Mouse (Mus musculus): ENCODE results near the gene Cd79b. TPM values are rescaled to one million over a fixed set of nuclear protein-coding genes. Genes with fewer than 3 reads are reported as not detected.

The Cd79b gene
- polyA plus RNA-seq (2015; fragmentation: Nextera tagmentation; extraction: Ambion mirVana): 7.7 and 9.9 TPM in 2 replicates

GRCm38 (mm10) chr11:106314333-106314812 lies at the start of gene Cd79b:
Gene Cd79b (minus strand): TSS chr11:106314762.
- peaks cover 15% of the 10 kb centered on the region for H3K4me1 ChIP-seq (replicated peaks)
- no peak within 1 kb of the TSS for H3K9ac ChIP-seq
- peak within 1 kb of the TSS; percentile 28 for H3K4me3 ChIP-seq (replicated peaks)
- WGBS (ENCODE audit: insufficient replicate concordance): 32% methylated on average over 9 of the region's 9 CpGs
- no peaks in the 10 kb centered on the region for H3K27me3 ChIP-seq
- peak within 1 kb of the TSS; percentile 20; the same call in 1 of the 2 replicates for H3K4me2 ChIP-seq
- H3K9me3 ChIP-seq (replicated peaks): no peaks in the 10 kb centered on the region
- H3K36me3 ChIP-seq (replicated peaks): no peaks in the 10 kb centered on the region
- ATAC-seq (ENCODE audit: insufficient read depth): no peak
- no peak within 1 kb of the TSS for H3K27ac ChIP-seq (replicated peaks)

- Histone ChIP-seq H3K4me3 (replicated peaks) (no peak overlapping the region), H3K4me2 (no peak overlapping the region), H3K9me3 (replicated peaks) (no peaks in the 10 kb centered on the region), H3K4me1 (replicated peaks) (peaks cover 2% of the 10 kb centered on the region; the same call in 1 of the 2 replicates), H3K27me3 (no peaks in the 10 kb centered on the region), H3K36me3 (replicated peaks) (no peaks in the 10 kb centered on the region), H3K27ac (replicated peaks) (no peak overlapping the region), H3K9ac (no peak overlapping the region)
- no peak for ATAC-seq (ENCODE audit: insufficient read depth)
- WGBS (ENCODE audit: insufficient replicate concordance): 17% methylated on average over 5 of the region's 5 CpGs
These were observed 44.8 kb upstream of the Cd79b start for GRCm38 (mm10) chr11:106359350-106359749.

DNA sequence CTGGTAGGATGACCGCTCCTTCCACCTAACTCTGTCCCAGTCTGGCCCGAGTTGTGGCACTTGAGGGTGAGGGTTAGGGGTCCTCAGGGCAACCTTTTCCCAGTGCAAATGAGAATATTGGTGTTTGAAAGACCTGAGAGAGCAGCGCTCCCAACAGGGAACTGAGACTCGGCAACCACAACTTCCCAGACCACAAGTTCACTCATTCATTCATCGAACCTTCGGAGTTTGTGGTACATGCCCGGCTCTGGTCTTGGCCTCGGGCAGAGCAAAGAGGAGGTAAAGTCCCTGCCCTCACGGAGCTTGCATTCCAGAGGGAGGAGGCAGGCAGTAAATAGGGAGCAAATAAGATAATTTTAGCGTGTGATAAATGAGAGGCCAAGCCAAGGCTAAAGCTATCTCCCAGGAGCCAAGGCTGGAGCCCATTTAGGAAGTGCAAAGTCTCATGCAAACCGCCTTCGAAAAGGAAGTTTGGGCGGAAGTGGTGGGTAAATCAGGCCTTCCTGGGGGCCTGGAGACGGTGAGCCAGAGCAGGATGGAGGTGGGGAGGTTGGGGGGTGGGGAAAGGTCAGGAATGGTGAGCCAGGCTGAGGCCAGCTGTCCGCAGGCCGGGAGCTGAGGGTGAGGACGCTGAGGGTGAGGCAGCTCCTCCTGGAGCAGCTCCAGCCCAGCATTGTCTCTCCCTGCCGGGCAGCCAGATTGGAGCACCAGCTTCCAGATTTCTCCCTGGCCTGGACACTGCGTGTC lies 41.0 kb upstream of the Cd79b start:
- H3K36me3 ChIP-seq (replicated peaks): no peaks in the 10 kb centered on the region
- WGBS (ENCODE audit: insufficient replicate concordance): 20% methylated on average over 19 of the region's 19 CpGs
- ATAC-seq (ENCODE audit: insufficient read depth): no peak
- H3K4me2 ChIP-seq: no peak overlapping the region
- no peak overlapping the region for H3K4me3 ChIP-seq (replicated peaks)
- H3K4me1 ChIP-seq (replicated peaks): peaks cover 2% of the 10 kb centered on the region; the same call in 1 of the 2 replicates
- no peak overlapping the region for H3K9ac ChIP-seq
- no peak overlapping the region for H3K27ac ChIP-seq (replicated peaks)
- no peaks in the 10 kb centered on the region for H3K9me3 ChIP-seq (replicated peaks)
- no peaks in the 10 kb centered on the region for H3K27me3 ChIP-seq

DNA sequence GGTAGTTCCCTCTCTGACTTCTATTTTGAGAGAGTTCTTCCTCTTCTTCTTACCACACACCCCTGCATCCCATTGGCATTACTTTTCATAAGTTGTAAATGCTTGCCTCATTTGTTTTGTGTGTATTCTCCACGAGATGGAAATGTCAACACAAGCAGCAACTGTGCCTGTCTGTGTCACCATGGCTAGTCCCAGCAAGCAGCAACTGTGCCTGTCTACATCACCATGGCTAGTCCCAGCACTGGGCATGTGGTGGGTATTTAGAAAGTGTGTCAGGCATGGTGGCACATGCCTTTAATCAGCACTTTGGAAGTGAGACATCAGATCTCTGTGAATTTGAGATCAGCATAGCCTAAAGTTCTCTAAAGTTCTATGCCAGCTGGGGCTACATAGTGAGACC lies 39.6 kb upstream of the Cd79b start:
- H3K4me3 ChIP-seq (replicated peaks): no peak overlapping the region
- no peak overlapping the region for H3K27ac ChIP-seq (replicated peaks)
- H3K4me2 ChIP-seq: no peak overlapping the region
- H3K4me1 ChIP-seq (replicated peaks): peaks cover 2% of the 10 kb centered on the region; the same call in 1 of the 2 replicates
- H3K27me3 ChIP-seq: no peaks in the 10 kb centered on the region
- no peaks in the 10 kb centered on the region for H3K9me3 ChIP-seq (replicated peaks)
- no peak for ATAC-seq (ENCODE audit: insufficient read depth)
- H3K36me3 ChIP-seq (replicated peaks): no peaks in the 10 kb centered on the region
- no peak overlapping the region for H3K9ac ChIP-seq
- 17% methylated on average over 1 of the region's 1 CpGs for WGBS (ENCODE audit: insufficient replicate concordance)

GRCm38 (mm10) chr11:106353188-106353587 lies 38.6 kb upstream of the Cd79b start, which contains the start of gene Scn4a:
Gene Scn4a (minus strand): TSS chr11:106353288.
- no peaks in the 10 kb centered on the region for H3K27me3 ChIP-seq
- no peak within 1 kb of the TSS for H3K4me3 ChIP-seq (replicated peaks)
- H3K36me3 ChIP-seq (replicated peaks): no peaks in the 10 kb centered on the region
- 67% methylated on average over 12 of the region's 12 CpGs for WGBS (ENCODE audit: insufficient replicate concordance)
- H3K4me2 ChIP-seq: no peak within 1 kb of the TSS
- H3K9ac ChIP-seq: no peak within 1 kb of the TSS
- H3K27ac ChIP-seq (replicated peaks): no peak within 1 kb of the TSS
- ATAC-seq (ENCODE audit: insufficient read depth): no peak
- no peaks in the 10 kb centered on the region for H3K9me3 ChIP-seq (replicated peaks)
- H3K4me1 ChIP-seq (replicated peaks): peaks cover 2% of the 10 kb centered on the region; the same call in 1 of the 2 replicates

GRCm38 (mm10) chr11:106351941-106352340 lies 37.4 kb upstream of the Cd79b start:
- no peak overlapping the region for H3K9ac ChIP-seq
- H3K4me1 ChIP-seq (replicated peaks): peaks cover 2% of the 10 kb centered on the region; the same call in 1 of the 2 replicates
- no peak overlapping the region for H3K4me2 ChIP-seq
- H3K4me3 ChIP-seq (replicated peaks): no peak overlapping the region
- no peaks in the 10 kb centered on the region for H3K9me3 ChIP-seq (replicated peaks)
- ATAC-seq (ENCODE audit: insufficient read depth): no peak
- H3K27me3 ChIP-seq: no peaks in the 10 kb centered on the region; the same call in 1 of the 2 replicates
- 60% methylated on average over 4 of the region's 4 CpGs for WGBS (ENCODE audit: insufficient replicate concordance)
- H3K27ac ChIP-seq (replicated peaks): no peak overlapping the region
- no peaks in the 10 kb centered on the region for H3K36me3 ChIP-seq (replicated peaks)

- Histone ChIP-seq H3K27me3 (no peaks in the 10 kb centered on the region; the same call in 1 of the 2 replicates), H3K27ac (replicated peaks) (no peak overlapping the region), H3K9ac (no peak overlapping the region), H3K4me3 (replicated peaks) (no peak overlapping the region), H3K9me3 (replicated peaks) (no peaks in the 10 kb centered on the region), H3K4me1 (replicated peaks) (peaks cover 2% of the 10 kb centered on the region; the same call in 1 of the 2 replicates), H3K4me2 (no peak overlapping the region), H3K36me3 (replicated peaks) (no peaks in the 10 kb centered on the region)
- WGBS (ENCODE audit: insufficient replicate concordance): 53% methylated on average over 3 of the region's 3 CpGs
- ATAC-seq (ENCODE audit: insufficient read depth): no peak
These were observed 36.7 kb upstream of the Cd79b start for GRCm38 (mm10) chr11:106351253-106351652.

DNA sequence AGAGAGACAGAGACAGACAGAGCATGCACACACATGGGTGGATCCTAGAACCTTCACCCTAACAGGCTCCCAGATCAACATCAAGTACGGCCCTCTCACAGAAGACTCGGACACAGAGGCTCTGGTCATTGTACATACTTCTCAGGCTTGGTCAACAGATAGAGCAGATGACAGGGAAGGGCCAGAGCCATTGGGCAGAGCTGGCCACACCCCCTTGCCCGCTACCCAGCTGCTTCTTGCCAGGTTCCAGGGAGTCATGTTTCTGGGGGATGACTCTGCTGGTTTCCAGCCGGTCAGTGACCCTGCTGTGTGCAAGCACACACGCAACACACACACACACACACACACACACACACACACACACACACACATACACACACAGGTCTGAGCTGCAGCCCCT lies 36.3 kb upstream of the Cd79b start:
- no peaks in the 10 kb centered on the region for H3K9me3 ChIP-seq (replicated peaks)
- no peaks in the 10 kb centered on the region; the same call in 1 of the 2 replicates for H3K27me3 ChIP-seq
- 69% methylated on average over 5 of the region's 5 CpGs for WGBS (ENCODE audit: insufficient replicate concordance)
- H3K36me3 ChIP-seq (replicated peaks): no peaks in the 10 kb centered on the region
- no peak overlapping the region for H3K4me3 ChIP-seq (replicated peaks)
- no peak overlapping the region for H3K9ac ChIP-seq
- no peak overlapping the region for H3K4me2 ChIP-seq
- H3K27ac ChIP-seq (replicated peaks): no peak overlapping the region
- no peak for ATAC-seq (ENCODE audit: insufficient read depth)
- H3K4me1 ChIP-seq (replicated peaks): peaks cover 2% of the 10 kb centered on the region; the same call in 1 of the 2 replicates

- H3K4me2 ChIP-seq: no peak overlapping the region
- no peak overlapping the region for H3K9ac ChIP-seq
- WGBS (ENCODE audit: insufficient replicate concordance): 59% methylated on average over 6 of the region's 6 CpGs
- no peak overlapping the region for H3K4me3 ChIP-seq (replicated peaks)
- H3K27ac ChIP-seq (replicated peaks): no peak overlapping the region
- no peaks in the 10 kb centered on the region for H3K36me3 ChIP-seq (replicated peaks)
- H3K4me1 ChIP-seq (replicated peaks): no peaks in the 10 kb centered on the region
- H3K27me3 ChIP-seq: no peaks in the 10 kb centered on the region; the same call in 1 of the 2 replicates
- ATAC-seq (ENCODE audit: insufficient read depth): no peak
- no peaks in the 10 kb centered on the region for H3K9me3 ChIP-seq (replicated peaks)
These were observed 35.2 kb upstream of the Cd79b start for GRCm38 (mm10) chr11:106349772-106350171.

DNA sequence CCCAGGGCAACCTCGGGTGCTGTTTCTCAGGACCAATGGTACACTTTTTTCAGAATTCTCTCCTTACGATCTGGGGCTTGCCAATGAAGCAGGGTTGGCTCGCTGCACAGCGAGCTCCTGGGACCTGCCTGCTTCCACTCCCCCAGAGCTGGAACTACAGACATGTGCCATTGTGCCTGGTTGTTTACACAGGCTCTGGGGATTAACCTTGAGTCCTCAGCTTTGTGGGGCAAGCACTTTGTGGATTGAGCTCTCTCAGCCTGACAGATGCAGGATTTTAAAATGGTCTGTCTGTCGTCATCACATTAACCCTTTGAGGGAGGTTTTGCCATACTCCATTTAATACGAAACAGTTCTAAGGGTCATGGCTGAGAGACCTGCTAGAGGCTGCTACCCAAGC lies 30.3 kb upstream of the Cd79b start:
- H3K4me3 ChIP-seq (replicated peaks): no peak overlapping the region
- 50% methylated on average over 6 of the region's 6 CpGs for WGBS (ENCODE audit: insufficient replicate concordance)
- no peak overlapping the region for H3K4me2 ChIP-seq
- no peaks in the 10 kb centered on the region for H3K9me3 ChIP-seq (replicated peaks)
- H3K36me3 ChIP-seq (replicated peaks): no peaks in the 10 kb centered on the region
- no peaks in the 10 kb centered on the region for H3K4me1 ChIP-seq (replicated peaks)
- no peak overlapping the region for H3K9ac ChIP-seq
- no peaks in the 10 kb centered on the region; the same call in 1 of the 2 replicates for H3K27me3 ChIP-seq
- ATAC-seq (ENCODE audit: insufficient read depth): no peak
- H3K27ac ChIP-seq (replicated peaks): no peak overlapping the region

- WGBS (ENCODE audit: insufficient replicate concordance): 28% methylated on average over 9 of the region's 9 CpGs
- Histone ChIP-seq H3K9me3 (replicated peaks) (no peaks in the 10 kb centered on the region), H3K27me3 (no peaks in the 10 kb centered on the region), H3K4me3 (replicated peaks) (no peak overlapping the region), H3K27ac (replicated peaks) (no peak overlapping the region), H3K4me2 (no peak overlapping the region), H3K4me1 (replicated peaks) (no peaks in the 10 kb centered on the region), H3K9ac (no peak overlapping the region), H3K36me3 (replicated peaks) (no peaks in the 10 kb centered on the region)
- ATAC-seq (ENCODE audit: insufficient read depth): no peak
These were observed 26.5 kb upstream of the Cd79b start for GRCm38 (mm10) chr11:106340990-106341520.
